Mouse (Mus musculus) testis, adult 2 months (tissue): ENCODE results near the gene Tectb. TPM values are rescaled to one million over a fixed set of nuclear protein-coding genes. Genes with fewer than 3 reads are reported as not detected.

Experiments used
- H3K27ac ChIP-seq: fragments of 200-500 bp; 2 replicates; pipeline ENCODE4 v1.5.1; 2012; ENCODE audit warnings: low read depth, low read length; ENCODE audit not compliant: control insufficient read depth, insufficient read depth
- H3K27me3 ChIP-seq: fragments of 200-500 bp; 2 replicates; pipeline ENCODE4 v1.6.1; 2012; ENCODE audit warnings: mild to moderate bottlenecking, low read length, moderate library complexity; ENCODE audit not compliant: control insufficient read depth, insufficient read depth
- H3K36me3 ChIP-seq: fragments of 200-500 bp; 2 replicates; pipeline ENCODE4 v1.6.1; 2012; ENCODE audit warnings: mild to moderate bottlenecking, low read length; ENCODE audit not compliant: control insufficient read depth, insufficient read depth
- H3K4me1 ChIP-seq: fragments of 200-500 bp; 2 replicates; pipeline ENCODE4 v1.6.1; 2012; ENCODE audit warnings: low read length; ENCODE audit not compliant: control insufficient read depth, insufficient read depth
- H3K4me3 ChIP-seq: fragments of 200-500 bp; 2 replicates; pipeline ENCODE4 v1.5.1; 2012; ENCODE audit warnings: low read depth, mild to moderate bottlenecking, low read length, moderate library complexity, mixed read lengths; ENCODE audit not compliant: control insufficient read depth
- CTCF ChIP-seq: fragments of 200-500 bp; IDR thresholded peaks from 2 replicates; pipeline ENCODE4 v1.5.1; 2012; ENCODE audit warnings: low read depth, mild to moderate bottlenecking, inconsistent platforms, low read length, moderate library complexity; ENCODE audit not compliant: control insufficient read depth, insufficient read depth, insufficient replicate concordance
- POLR2A ChIP-seq: fragments of 200-500 bp; IDR thresholded peaks from 2 replicates; pipeline ENCODE4 v1.6.1; 2012; ENCODE audit warnings: low read depth, mild to moderate bottlenecking, inconsistent platforms, low read length, moderate library complexity; ENCODE audit not compliant: control insufficient read depth
- polyA plus RNA-seq: library from polyadenylated mRNA; depleted of rRNA; stranded (reverse); fragments of >200 nt; gene quantifications from 2 replicates; pipeline ENCODE4 v1.2.3, GENCODE M21; 2012

Gene Tectb
- polyA plus RNA-seq, 1 experiment: 0.30 TPM

DNA sequence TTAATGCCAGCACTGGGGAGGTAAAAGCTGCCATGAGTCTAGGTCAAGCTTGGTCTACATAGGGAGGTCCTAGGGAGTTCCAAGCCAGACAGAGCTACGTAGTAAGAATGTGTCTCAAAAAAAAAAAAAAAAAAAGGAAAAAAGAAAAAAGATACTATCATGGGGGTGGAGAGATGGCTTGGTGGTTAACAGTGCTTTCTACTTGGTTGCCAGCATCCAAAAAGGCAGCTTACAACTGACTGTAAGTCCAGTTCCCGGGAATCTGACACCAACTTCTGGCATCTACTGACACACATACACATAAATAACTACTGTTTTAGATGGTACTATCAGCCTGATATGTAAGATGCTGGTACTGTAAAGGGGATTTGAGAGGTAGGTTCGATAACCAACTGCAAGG, 28.6 kb downstream of the Tectb start:
- Histone ChIP-seq H3K27me3 (no peaks in the 10 kb centered on the region), H3K27ac (no peak overlapping the region), H3K4me1 (peaks cover 6% of the 10 kb centered on the region), H3K36me3 (no peaks in the 10 kb centered on the region), H3K4me3 (no peak overlapping the region)
- no peak for TF ChIP-seq POLR2A
- no peak for TF ChIP-seq CTCF

GRCm38 (mm10) chr19:55211698-55212097, 31.2 kb downstream of the Tectb start:
- Histone ChIP-seq H3K36me3 (no peaks in the 10 kb centered on the region), H3K4me1 (peaks cover 6% of the 10 kb centered on the region), H3K4me3 (no peak overlapping the region), H3K27me3 (no peaks in the 10 kb centered on the region), H3K27ac (no peak overlapping the region)
- TF ChIP-seq POLR2A (no peak), CTCF (no peak)

- TF ChIP-seq POLR2A: no peak
- no peak for TF ChIP-seq CTCF
- Histone ChIP-seq H3K27ac (no peak overlapping the region), H3K27me3 (no peaks in the 10 kb centered on the region), H3K4me3 (no peak overlapping the region), H3K4me1 (peaks cover 9% of the 10 kb centered on the region; the same call in 1 of the 2 replicates), H3K36me3 (no peaks in the 10 kb centered on the region)
These were observed 33.2 kb downstream of the Tectb start for GRCm38 (mm10) chr19:55213617-55214340.

GRCm38 (mm10) chr19:55216876-55217275, 36.3 kb downstream of the Tectb start:
- Histone ChIP-seq H3K27ac (no peak overlapping the region), H3K4me3 (no peak overlapping the region), H3K27me3 (no peaks in the 10 kb centered on the region), H3K36me3 (no peaks in the 10 kb centered on the region), H3K4me1 (peaks cover 11% of the 10 kb centered on the region; the same call in 1 of the 2 replicates)
- no peak for TF ChIP-seq POLR2A
- TF ChIP-seq CTCF: no peak

DNA sequence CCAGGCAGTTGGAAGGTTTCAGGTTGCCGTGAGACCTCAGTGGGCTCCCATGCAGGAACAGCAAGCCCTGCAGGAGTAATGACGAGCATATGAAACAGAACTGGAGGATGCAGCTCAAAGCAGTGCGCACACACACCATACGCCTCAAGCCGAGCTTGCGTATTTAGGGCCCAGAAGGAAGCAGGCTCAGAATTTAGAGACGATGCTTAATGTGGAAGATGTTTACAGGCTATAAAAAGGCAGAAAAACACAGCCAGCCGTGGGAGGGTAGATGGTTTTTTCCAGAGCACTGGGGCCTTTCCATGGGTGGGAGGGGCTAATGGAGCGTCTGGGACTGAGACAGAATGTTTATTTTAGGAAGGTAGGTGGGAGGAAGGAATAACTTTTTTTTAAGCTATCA, 36.8 kb downstream of the Tectb start:
- H3K27ac ChIP-seq: no peak overlapping the region
- no peaks in the 10 kb centered on the region for H3K36me3 ChIP-seq

DNA sequence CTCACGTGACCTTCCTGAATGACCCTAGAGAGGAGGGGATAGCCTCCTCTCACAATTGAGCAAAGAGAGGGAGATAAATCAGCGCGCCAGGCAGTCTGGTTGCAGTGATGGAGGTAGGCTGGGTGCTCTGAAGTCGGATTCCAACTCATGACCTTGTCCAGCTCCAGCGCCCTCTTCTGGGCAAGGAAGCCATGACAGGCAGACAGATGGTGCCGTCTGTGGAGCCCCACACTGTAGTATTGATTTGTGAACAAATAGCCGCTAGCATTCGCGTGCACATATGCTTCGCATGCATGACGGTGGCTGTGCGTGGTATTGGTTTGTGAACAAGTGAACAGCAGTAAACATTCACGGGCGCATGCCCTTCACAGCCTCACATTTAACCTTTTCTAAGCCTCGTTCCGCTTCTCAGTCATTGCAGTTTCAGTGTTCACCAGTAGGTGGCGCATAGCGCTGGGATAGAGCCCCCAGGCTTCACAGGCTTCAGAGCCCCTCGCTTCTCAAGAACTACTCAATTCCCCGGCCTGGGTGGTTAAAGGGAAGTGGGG, 37.7 kb downstream of the Tectb start:
- no peaks in the 10 kb centered on the region for H3K27me3 ChIP-seq
- peak overlapping the region; percentile 79 for H3K4me3 ChIP-seq
- H3K4me1 ChIP-seq: peaks cover 11% of the 10 kb centered on the region; the same call in 1 of the 2 replicates
- H3K27ac ChIP-seq: no peak overlapping the region
- no peaks in the 10 kb centered on the region for H3K36me3 ChIP-seq
- peak; percentile 81 for TF ChIP-seq CTCF
- TF ChIP-seq POLR2A: no peak

More for the DNA sequence above, 36.8 kb downstream of the Tectb start:
- TF ChIP-seq CTCF (no peak), POLR2A (no peak)
- no peaks in the 10 kb centered on the region for H3K27me3 ChIP-seq
- H3K4me1 ChIP-seq: peaks cover 11% of the 10 kb centered on the region; the same call in 1 of the 2 replicates
- H3K4me3 ChIP-seq: no peak overlapping the region

- Histone ChIP-seq H3K27me3 (no peaks in the 10 kb centered on the region), H3K4me1 (peaks cover 11% of the 10 kb centered on the region; the same call in 1 of the 2 replicates), H3K27ac (no peak overlapping the region), H3K36me3 (no peaks in the 10 kb centered on the region), H3K4me3 (peak overlapping the region; percentile 79)
- no peak for TF ChIP-seq POLR2A
- no peak for TF ChIP-seq CTCF
These were observed 38.2 kb downstream of the Tectb start for GRCm38 (mm10) chr19:55218741-55219221.
